Mouse (Mus musculus) heart, postnatal 0 days (tissue): ENCODE measurements around the gene Cd99l2. TPM values are rescaled to one million over a fixed set of nuclear protein-coding genes. Genes with fewer than 3 reads are reported as not detected.

ENCODE experiments used
- ATAC-seq: fragments of 200-750 bp; cut with Nextera tagmentation; 2 replicates; pipeline ENCODE4 v1.8.0; 2017; ENCODE audit warnings: low read depth, moderate number of reproducible peaks, moderate library complexity; ENCODE audit not compliant: insufficient read depth
- DNase-seq: peaks from one replicate; pipeline ENCODE4 v3.0.0-alpha.2; 2016; ENCODE audit warnings: low spot score
- H3K27ac ChIP-seq: fragments of 300-500 bp; sonication (generic); 2 replicates; pipeline ENCODE4 v1.5.1; 2014; ENCODE audit warnings: low read depth, mild to moderate bottlenecking
- H3K27me3 ChIP-seq: fragments of 300-500 bp; sonication (generic); 2 replicates; pipeline ENCODE4 v1.6.1; 2014; ENCODE audit warnings: low read length, mixed read lengths; ENCODE audit not compliant: control insufficient read depth, insufficient read depth
- H3K36me3 ChIP-seq: fragments of 300-500 bp; sonication (generic); replicated peaks from 2 replicates; pipeline ENCODE4 v1.6.1; 2014; ENCODE audit warnings: low read length, mixed read lengths; ENCODE audit not compliant: control insufficient read depth, insufficient read depth
- H3K4me1 ChIP-seq: fragments of 300-500 bp; sonication (generic); 2 replicates; pipeline ENCODE4 v1.6.1; 2014; ENCODE audit warnings: antibody characterized with exemption; ENCODE audit not compliant: control insufficient read depth, insufficient read depth
- H3K4me2 ChIP-seq: fragments of 300-500 bp; sonication (generic); 2 replicates; pipeline ENCODE4 v1.6.1; 2014; ENCODE audit warnings: low read depth, mild to moderate bottlenecking, low read length, moderate library complexity
- H3K4me3 ChIP-seq: fragments of 300-500 bp; sonication (generic); 2 replicates; pipeline ENCODE4 v1.5.1; 2014; ENCODE audit warnings: low read depth, low read length
- H3K9ac ChIP-seq: fragments of 300-500 bp; sonication (generic); replicated peaks from 2 replicates; pipeline ENCODE4 v1.6.1; 2014; ENCODE audit warnings: low read depth, low read length, mixed read lengths
- H3K9me3 ChIP-seq: fragments of 300-500 bp; sonication (generic); replicated peaks from 2 replicates; pipeline ENCODE4 v1.6.1; 2016; ENCODE audit warnings: low read length; ENCODE audit not compliant: control insufficient read depth
- CTCF ChIP-seq: IDR thresholded peaks from 2 replicates; pipeline ENCODE4 v1.5.1; 2016; ENCODE audit warnings: antibody characterized with exemption, control low read depth, low read depth
- EP300 ChIP-seq: IDR thresholded peaks from 2 replicates; pipeline ENCODE4 v1.6.1; 2016; ENCODE audit warnings: antibody characterized with exemption, low read depth
- WGBS: fragments of 180-500 bp; shearing (Covaris S2); extraction: QIAGEN DNeasy Blood & Tissue Kit; methylation state at CpG from one replicate; pipeline ENCODE4 v1.1.7; 2014; 5-methylcytosine and 5-hydroxymethylcytosine counted together
- polyA plus RNA-seq: library from polyadenylated mRNA; unstranded; fragments of >200 nt; fragmentation: Nextera tagmentation; extraction: Ambion mirVana; gene quantifications from 2 replicates; pipeline ENCODE4 v1.2.1, GENCODE M21; 2015
- total RNA-seq: library from RNA; depleted of rRNA; stranded (reverse); fragments of >200 nt; gene quantifications from 2 replicates; pipeline ENCODE4 v1.2.3, GENCODE M21; 2014; ENCODE audit warnings: low replicate concordance

The Cd99l2 gene
- total and polyA plus RNA-seq, 2 experiments from 2014 or later, result 22.1 to 43.9 TPM

- H3K9me3 ChIP-seq, result no peaks in the 10 kb centered on the region
- DNase-seq (no peak), ATAC-seq (no peak)
- no peak overlapping the region for H3K4me3 ChIP-seq
- no peak overlapping the region for H3K9ac ChIP-seq
- no peak overlapping the region for H3K4me2 ChIP-seq
- H3K36me3 ChIP-seq, result no peaks in the 10 kb centered on the region
- no peaks in the 10 kb centered on the region for H3K4me1 ChIP-seq
- no peak for TF ChIP-seq CTCF
- TF ChIP-seq EP300, result no peak
- no peaks in the 10 kb centered on the region for H3K27me3 ChIP-seq
- 65% methylated on average over 3 of the region's 3 CpGs for WGBS
- H3K27ac ChIP-seq, result no peak overlapping the region
Observed at GRCm38 (mm10) chrX:71475992-71476391, 16.7 kb downstream of the Cd99l2 start.

DNA sequence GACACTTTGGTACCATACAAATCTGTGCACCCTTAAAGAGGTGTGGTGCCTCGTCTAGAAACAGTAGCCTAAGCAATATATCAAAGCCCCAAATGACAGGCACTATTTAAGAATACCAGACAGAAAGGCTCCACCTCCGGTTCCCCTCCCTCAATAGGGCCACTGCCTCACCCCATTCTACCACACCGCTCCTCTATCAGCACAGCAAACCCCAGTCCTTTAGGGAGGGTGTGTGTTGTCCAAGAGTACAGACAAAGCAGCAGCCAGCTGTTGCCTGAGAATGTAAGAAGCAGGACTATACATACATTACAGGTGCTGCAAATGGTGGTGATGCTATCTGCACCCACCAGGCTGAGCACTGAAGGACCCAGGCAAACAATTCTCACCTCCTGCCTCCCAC lies 17.2 kb downstream of the Cd99l2 start:
- Histone ChIP-seq H3K27me3 (no peaks in the 10 kb centered on the region), H3K9ac (no peak overlapping the region), H3K4me2 (no peak overlapping the region), H3K27ac (no peak overlapping the region), H3K36me3 (no peaks in the 10 kb centered on the region), H3K4me1 (no peaks in the 10 kb centered on the region), H3K4me3 (no peak overlapping the region), H3K9me3 (no peaks in the 10 kb centered on the region)
- ATAC-seq, result no peak
- no peak for DNase-seq
- TF ChIP-seq EP300, result no peak
- TF ChIP-seq CTCF, result no peak
- WGBS, result 65% methylated on average over 3 of the region's 3 CpGs

DNA sequence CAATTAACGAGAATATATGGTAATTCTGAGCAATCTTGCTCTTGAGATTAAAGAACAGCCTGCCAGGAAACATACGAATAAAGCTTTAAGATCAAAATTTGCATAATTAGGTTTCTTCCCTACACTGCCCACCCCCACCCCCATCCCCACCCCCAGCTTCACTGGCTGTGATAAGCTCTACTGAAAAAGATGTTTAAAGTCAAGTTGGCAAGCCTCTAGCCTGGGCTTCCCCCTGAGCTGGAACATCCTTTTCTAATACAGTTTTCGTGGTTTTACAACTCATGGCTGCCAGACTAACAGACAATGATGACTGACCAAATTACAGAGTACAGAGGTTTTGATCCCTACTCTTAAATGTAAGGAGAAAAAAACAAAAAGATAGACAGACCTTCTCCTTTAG lies 17.6 kb downstream of the Cd99l2 start:
- Histone ChIP-seq H3K9ac (no peak overlapping the region), H3K27ac (no peak overlapping the region), H3K4me3 (no peak overlapping the region), H3K4me1 (no peaks in the 10 kb centered on the region), H3K9me3 (no peaks in the 10 kb centered on the region), H3K4me2 (no peak overlapping the region), H3K27me3 (no peaks in the 10 kb centered on the region), H3K36me3 (no peaks in the 10 kb centered on the region)
- no peak for ATAC-seq
- WGBS, result 66% methylated on average over 3 of the region's 3 CpGs
- TF ChIP-seq CTCF, result no peak
- TF ChIP-seq EP300, result no peak
- DNase-seq, result no peak

DNA sequence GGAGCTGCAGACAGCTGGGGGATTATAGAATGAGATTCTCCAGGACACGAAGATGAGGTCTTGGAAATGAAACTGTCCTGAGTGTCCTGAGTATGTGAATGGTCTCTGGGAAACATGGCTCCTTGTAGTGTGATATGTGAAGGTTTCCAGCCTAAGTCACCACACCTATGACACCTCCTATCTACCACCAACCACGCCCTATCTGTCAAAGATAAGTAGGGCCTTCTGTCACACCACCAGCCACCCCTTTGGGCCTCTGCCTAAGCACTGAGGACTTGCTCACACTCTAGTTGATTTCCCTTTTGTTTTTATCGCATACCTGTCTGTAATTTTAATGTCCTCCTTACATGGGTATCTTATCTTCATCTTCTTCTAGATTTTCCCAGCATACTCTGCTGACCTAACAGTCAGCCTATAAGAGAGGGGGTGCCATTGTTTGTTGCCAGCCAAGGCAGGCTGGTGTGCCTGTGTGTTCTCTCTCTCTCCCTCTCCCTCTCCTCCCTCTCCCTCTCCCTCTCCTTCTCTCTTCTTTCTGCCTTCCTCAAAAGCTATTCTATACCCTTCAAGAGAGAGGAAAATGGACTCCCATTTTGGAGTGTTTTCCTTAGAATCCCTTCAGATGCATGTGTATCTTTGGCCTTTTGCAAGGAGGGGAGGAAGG lies 18.2 kb downstream of the Cd99l2 start:
- Histone ChIP-seq H3K9me3 (no peaks in the 10 kb centered on the region), H3K4me2 (no peak overlapping the region), H3K4me3 (no peak overlapping the region), H3K27ac (no peak overlapping the region), H3K4me1 (no peaks in the 10 kb centered on the region), H3K36me3 (no peaks in the 10 kb centered on the region), H3K9ac (no peak overlapping the region), H3K27me3 (no peaks in the 10 kb centered on the region)
- no peak for DNase-seq
- WGBS, result 64% methylated on average over 3 of the region's 3 CpGs
- no peak for TF ChIP-seq CTCF
- ATAC-seq, result no peak

DNA sequence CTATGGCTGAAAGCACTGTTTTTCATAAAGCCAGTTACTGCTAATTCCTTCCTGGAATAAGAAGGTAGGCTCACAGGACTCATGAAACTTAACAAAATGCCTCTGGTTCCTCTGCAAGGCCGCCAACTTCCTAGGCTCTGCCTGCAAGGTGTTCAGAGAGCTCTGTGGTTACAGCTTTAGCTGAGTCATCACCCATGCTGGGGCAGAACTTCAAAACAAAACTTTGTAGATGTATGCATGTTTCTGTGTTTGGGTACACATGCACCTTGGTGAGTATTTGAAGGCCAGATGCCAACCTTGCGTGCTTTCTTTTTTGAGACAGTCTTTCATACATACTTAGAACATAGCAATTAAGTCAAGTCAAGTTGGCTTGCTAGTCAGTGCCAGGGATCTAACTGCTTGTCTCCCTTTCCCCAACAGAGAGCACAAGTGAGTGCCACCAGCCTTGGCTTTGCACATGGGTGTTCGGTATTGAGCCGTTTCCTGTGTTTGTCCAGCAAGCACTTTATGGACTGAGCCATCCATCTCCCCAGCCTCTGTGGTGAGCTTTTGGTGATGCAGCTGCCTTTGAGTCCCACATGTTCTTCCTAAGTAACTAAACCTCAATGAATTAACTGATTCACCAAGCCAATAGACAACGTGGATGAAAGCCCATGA lies 23.9 kb downstream of the Cd99l2 start:
- Histone ChIP-seq H3K9ac (no peak overlapping the region), H3K27ac (no peak overlapping the region), H3K9me3 (no peaks in the 10 kb centered on the region), H3K4me3 (no peak overlapping the region), H3K36me3 (no peaks in the 10 kb centered on the region), H3K4me2 (no peak overlapping the region), H3K4me1 (no peaks in the 10 kb centered on the region), H3K27me3 (no peaks in the 10 kb centered on the region)
- no peak for TF ChIP-seq EP300
- TF ChIP-seq CTCF, result no peak
- ATAC-seq, result no peak
- no peak for DNase-seq
- WGBS, result 80% methylated on average over 5 of the region's 5 CpGs

- no peak for ATAC-seq
- H3K9me3 ChIP-seq, result no peaks in the 10 kb centered on the region
- no peaks in the 10 kb centered on the region for H3K27me3 ChIP-seq
- TF ChIP-seq CTCF, result no peak
- TF ChIP-seq EP300, result no peak
- no peak overlapping the region for H3K27ac ChIP-seq
- no peak overlapping the region for H3K9ac ChIP-seq
- DNase-seq, result no peak
- no peaks in the 10 kb centered on the region for H3K36me3 ChIP-seq
- H3K4me3 ChIP-seq, result no peak overlapping the region
- WGBS, result 79% methylated on average over 3 of the region's 3 CpGs
- H3K4me1 ChIP-seq, result no peaks in the 10 kb centered on the region
- no peak overlapping the region for H3K4me2 ChIP-seq
Observed at GRCm38 (mm10) chrX:71467491-71467890, 25.2 kb downstream of the Cd99l2 start.
